Mouse (Mus musculus) urinary bladder, postnatal 10 days (tissue): ENCODE results near the gene Naa15.

ENCODE experiments used
- DNase-seq: peaks from one replicate; pipeline ENCODE4 v3.0.0; 2022; ENCODE audit warnings: low spot score

Naa15 gene

DNA sequence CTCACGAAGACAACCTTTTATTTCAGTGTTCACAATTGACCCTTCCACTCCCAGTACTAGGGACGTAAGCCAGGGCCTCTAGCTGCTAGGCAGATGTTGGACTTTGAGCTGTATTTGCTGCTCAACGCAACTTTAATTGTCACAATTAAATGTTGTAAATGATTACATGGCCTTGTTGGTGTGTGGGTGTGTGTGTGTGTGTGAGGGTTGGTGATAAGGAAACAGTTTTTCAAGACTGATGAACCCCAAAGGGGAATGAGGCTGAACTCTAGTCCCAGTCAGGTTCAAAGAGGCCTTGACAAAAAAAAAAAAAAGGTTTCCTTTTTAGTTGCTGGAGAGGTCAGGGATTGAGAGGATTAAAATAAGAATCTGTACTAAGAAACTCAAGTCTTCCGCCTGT, 102.5 kb downstream of the Naa15 start:
- DNase-seq = no peak

DNA sequence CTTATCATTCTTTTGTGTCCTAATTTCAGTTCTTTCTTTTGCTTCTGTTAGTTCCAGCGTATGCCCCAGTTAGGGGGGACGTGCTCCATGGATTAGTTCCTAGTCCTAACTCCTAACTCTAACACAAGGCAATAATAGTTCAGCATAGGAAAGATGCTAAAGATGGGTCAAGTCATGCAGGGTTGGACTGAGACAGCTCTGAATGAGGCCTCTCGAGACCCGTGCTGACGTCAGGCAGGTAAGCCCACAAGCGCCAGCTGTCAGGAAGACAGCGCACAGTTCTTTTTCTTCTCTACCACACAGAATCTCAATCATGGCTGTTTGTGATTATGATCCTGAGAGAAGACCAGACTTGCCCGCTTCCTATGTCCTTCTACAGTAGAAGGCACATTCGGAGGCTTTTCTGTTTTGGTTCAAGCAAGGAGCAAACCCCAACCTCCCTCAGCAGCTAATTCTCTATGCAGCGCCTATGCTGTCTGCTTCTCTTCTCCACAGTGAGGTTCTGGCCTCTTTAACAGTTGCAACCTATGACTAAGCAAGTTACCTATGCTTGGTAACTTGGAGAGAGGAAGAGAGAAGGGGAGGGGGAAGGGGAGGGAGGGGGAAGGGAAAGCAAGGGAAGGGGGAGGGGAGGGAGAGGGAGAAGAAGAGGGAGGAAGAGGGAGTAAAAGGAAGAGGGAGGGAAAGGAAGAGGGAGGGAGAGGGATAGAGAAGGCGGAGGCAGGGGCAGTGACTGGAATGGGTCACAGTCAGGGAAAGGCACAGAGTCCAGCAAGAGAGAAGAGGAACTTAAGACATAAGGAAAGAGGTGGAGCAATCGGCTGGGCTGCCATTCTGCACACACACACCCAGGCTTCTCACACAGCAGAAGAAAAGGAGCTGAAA, 103.2 kb downstream of the Naa15 start:
- no peak for DNase-seq

DNA sequence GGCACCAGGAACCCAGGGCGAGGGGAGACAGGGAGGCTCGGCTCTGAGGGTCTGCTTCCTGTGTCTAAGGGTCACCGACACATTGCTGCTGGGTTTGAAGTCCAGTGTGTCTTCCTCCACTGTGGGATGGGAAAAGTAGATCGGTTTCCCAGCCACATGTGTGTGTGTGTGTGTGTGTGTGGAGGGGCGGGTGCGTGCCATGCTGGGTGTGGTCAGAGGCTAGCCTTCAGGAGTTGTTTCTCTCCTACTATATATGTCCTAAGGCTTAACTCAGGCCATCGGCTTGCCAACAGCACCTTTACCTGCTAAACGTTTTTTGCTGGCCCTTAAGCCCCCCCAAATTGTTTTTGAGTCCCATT, 103.8 kb downstream of the Naa15 start:
- DNase-seq = no peak

DNA sequence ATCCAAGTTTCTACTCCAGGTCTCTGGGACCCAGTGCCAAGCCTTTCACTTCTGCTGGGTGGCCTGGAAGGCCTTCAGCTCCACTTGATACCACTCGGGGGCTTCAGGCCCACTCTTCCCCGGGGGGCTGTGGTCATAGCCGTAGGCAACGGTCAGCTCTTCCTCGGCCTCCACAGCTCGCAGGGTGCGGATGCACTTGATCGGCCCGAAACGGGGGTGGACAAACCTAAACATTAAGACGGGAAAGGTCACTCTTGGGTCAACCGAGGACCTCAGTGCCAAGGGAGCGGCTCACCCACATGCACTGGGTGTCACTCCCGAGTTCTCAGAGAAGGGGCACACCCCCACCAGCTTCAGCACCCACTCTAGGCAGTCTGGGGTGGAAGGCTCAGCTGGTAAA, 106.3 kb downstream of the Naa15 start:
- DNase-seq = no peak

DNA sequence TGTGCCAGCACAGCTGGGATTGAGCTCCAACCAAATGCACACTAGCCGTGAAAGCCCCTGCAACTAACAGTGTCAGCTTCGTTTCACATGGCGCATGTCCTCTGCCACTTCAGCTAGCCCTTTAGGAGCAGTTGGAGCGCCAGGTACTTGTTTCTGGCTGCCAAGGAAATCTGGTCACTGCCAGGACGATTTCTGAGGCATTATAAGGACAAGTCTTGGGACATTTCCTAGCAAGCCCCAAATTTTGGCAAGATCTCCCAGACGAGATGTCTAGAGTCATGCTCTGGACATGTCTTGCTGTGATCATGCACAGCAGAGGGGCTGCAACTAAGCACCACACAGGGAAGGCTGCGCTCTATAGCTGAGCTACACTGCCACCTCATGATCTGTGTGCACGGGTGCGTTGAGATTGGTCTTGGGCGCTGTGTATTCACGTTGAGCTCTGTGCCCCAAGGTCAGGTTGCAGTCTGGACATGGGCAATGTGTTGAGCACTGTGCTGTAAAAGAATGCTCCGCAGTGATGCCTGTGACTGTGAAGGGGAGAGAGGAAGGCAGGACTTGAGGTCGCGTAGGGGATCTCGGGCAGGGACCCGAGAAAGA, 110.3 kb downstream of the Naa15 start:
- no peak for DNase-seq
